Mouse (Mus musculus) bone marrow, adult 2 months (tissue): ENCODE results near the gene Gal3st4.

Experiments
- CTCF ChIP-seq: fragments of 200-500 bp; IDR thresholded peaks from 2 replicates; pipeline ENCODE4 v1.5.1; 2011; ENCODE audit warnings: low read length, control low read depth; ENCODE audit not compliant: control insufficient read depth, insufficient read depth
- POLR2A ChIP-seq: fragments of 200-500 bp; IDR thresholded peaks from 2 replicates; pipeline ENCODE4 v1.6.1; 2011; ENCODE audit warnings: low read depth, mild to moderate bottlenecking, control low read depth, low read length, borderline replicate concordance; ENCODE audit not compliant: control insufficient read depth

DNA sequence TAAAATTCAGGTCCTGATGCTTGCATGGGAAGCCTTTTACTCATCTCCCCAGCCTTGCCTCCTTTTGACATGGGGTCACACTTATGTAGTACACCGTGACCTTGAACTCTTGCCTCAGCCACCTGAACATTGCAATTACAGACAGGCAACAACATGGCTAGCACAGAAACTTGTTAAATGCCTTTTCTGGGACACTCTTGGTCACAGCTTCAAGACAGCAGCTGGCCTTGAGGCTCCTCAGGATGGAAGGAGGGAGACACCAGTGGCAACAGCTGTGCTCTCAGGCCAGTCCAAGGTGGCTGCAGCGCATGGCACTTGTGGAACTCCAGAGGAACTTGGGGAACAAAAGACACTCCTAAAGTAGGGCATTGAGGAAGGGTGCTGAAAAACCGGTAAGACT, 5.5 kb downstream of the Gal3st4 start:
- no peak for TF ChIP-seq CTCF
- TF ChIP-seq POLR2A = no peak
